Mouse (Mus musculus) forebrain, embryonic 13.5 days (tissue): ENCODE measurements at regions not wholly inside any gene's neighbourhood (a gene's known extent, or its start where the extent isn't known, plus 50 kb on each side); places are given as distances from the start of the nearest gene placed in this dataset.

Experiments used
- ATAC-seq: fragments of 200-750 bp; cut with Nextera tagmentation; 2 replicates; pipeline ENCODE4 v1.8.0; 2017
- H3K27ac ChIP-seq: fragments of 300-500 bp; sonication (generic); 2 replicates; pipeline ENCODE4 v1.5.1; 2015; ENCODE audit warnings: inconsistent platforms, mild to moderate bottlenecking, moderate library complexity
- H3K27me3 ChIP-seq: fragments of 300-500 bp; sonication (generic); 2 replicates; pipeline ENCODE4 v1.6.1; 2015; ENCODE audit warnings: mild to moderate bottlenecking, inconsistent platforms
- H3K36me3 ChIP-seq: fragments of 300-500 bp; sonication (generic); 2 replicates; pipeline ENCODE4 v1.6.1; 2015; ENCODE audit warnings: mild to moderate bottlenecking, inconsistent platforms; ENCODE audit not compliant: poor library complexity, severe bottlenecking
- H3K4me1 ChIP-seq: fragments of 300-500 bp; sonication (generic); 2 replicates; pipeline ENCODE4 v1.6.1; 2015; ENCODE audit warnings: inconsistent platforms
- H3K4me2 ChIP-seq: fragments of 300-500 bp; sonication (generic); 2 replicates; pipeline ENCODE4 v1.6.1; 2015; ENCODE audit warnings: inconsistent platforms, mild to moderate bottlenecking, moderate library complexity
- H3K4me3 ChIP-seq: fragments of 300-500 bp; sonication (generic); 2 replicates; pipeline ENCODE4 v1.5.1; 2015; ENCODE audit warnings: mild to moderate bottlenecking, inconsistent platforms
- H3K9ac ChIP-seq: fragments of 300-500 bp; sonication (generic); 2 replicates; pipeline ENCODE4 v1.6.1; 2015; ENCODE audit warnings: mild to moderate bottlenecking, inconsistent platforms
- H3K9me3 ChIP-seq: fragments of 300-500 bp; sonication (generic); replicated peaks from 2 replicates; pipeline ENCODE4 v1.6.1; 2016; ENCODE audit warnings: inconsistent platforms
- WGBS: fragments of 180-500 bp; shearing (Covaris S2); methylation state at CpG from one replicate; pipeline ENCODE4 v1.1.7; 2015; 5-methylcytosine and 5-hydroxymethylcytosine counted together

GRCm38 (mm10) chr1:28229611-28230010 lies 550.4 kb downstream of the Gm597 start:
- no peak overlapping the region for H3K9ac ChIP-seq
- no peak overlapping the region for H3K4me3 ChIP-seq
- H3K4me1 ChIP-seq = no peaks in the 10 kb centered on the region
- no peak overlapping the region for H3K27ac ChIP-seq
- no peaks in the 10 kb centered on the region for H3K27me3 ChIP-seq
- H3K36me3 ChIP-seq = no peaks in the 10 kb centered on the region
- no peak for ATAC-seq
- H3K4me2 ChIP-seq = no peak overlapping the region
- no peaks in the 10 kb centered on the region for H3K9me3 ChIP-seq

- H3K4me1 ChIP-seq = no peaks in the 10 kb centered on the region
- no peaks in the 10 kb centered on the region for H3K36me3 ChIP-seq
- no peak overlapping the region for H3K4me3 ChIP-seq
- no peak overlapping the region for H3K4me2 ChIP-seq
- peak; percentile 96 for ATAC-seq
- H3K9ac ChIP-seq = no peak overlapping the region
- no peaks in the 10 kb centered on the region for H3K27me3 ChIP-seq
- 0 out of 2 replicates have a peak overlapping the region, but pooled peaks have one; percentile 44 for H3K27ac ChIP-seq
- no peaks in the 10 kb centered on the region for H3K9me3 ChIP-seq
- 54% methylated on average over 2 of the region's 2 CpGs for WGBS
Measured at GRCm38 (mm10) chr1:28214243-28215038, 565.6 kb downstream of the Gm597 start.
